Mouse (Mus musculus): ENCODE measurements around the gene Spaca4.

DNA sequence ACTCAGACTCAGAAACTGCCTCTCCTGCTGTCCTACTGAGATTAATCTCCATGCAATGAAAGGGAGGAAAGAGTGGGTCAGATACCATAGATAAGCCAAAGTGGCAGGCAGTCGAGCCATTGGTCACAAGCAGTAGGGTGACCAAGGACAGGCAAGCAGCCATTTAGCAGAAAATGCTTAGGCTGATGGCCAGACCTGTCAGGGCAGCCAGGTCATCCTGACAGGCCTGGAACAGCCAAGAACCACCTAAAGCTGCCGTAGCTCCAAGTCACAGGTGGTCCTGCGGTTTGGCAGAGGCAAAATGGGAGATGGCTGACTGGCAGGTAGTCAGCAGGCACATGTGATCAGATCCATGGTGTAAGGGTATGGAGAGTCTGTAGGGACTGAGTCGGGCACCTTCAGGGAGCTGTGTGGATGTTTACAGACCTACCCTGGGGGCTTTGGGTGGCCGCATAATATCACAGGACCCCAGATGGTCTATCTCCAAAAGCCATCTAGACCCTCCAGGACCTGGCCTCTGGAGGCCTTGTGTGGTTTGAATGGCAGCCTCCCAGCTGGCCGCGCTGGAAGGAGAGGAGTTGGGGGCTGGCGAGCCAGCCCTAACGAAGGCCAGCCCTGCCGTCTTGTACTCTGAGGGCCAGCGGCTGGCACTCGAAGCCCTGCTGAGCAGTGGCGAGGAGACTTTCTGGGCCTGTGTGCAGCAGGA is 3.8 kb downstream of the Spaca4 start:
- no peak for TF ChIP-seq CTCF (IDR thresholded peaks at IDR 0.05)
- no peak for TF ChIP-seq POLR2A (IDR thresholded peaks at IDR 0.05; ENCODE audit: insufficient read depth, low read depth, low read length)

All from heart, adult 2 months (tissue).